Mouse (Mus musculus) megakaryocyte progenitor cell, adult 5-6 weeks (primary cell): ENCODE data around the gene Parp3. TPM values are rescaled to one million over a fixed set of nuclear protein-coding genes. Genes with fewer than 3 reads are reported as not detected.

ENCODE experiments used
- ATAC-seq: replicated peaks from 2 replicates; pipeline ENCODE4 v1.8.0; 2016; ENCODE audit warnings: mild to moderate bottlenecking, moderate TSS enrichment, inconsistent platforms; ENCODE audit not compliant: poor library complexity
- total RNA-seq, 2 experiments: library from RNA; stranded (forward) in 1 of 2; stranded (reverse) in 1 of 2; fragments of 157-497, 149-512 nt in 1 of 2; fragments of 200-1000 nt in 1 of 2; gene quantifications; 2 replicates each; pipeline versions ENCODE4 v1.2.3 to v1.2.4; 2015 to 2017

Parp3 gene
- total RNA-seq, 2 experiments from 2014 or later: 7.0 to 8.0 TPM

GRCm38 (mm10) chr9:106429221-106430014 is 47.3 kb downstream of the Parp3 start, which contains the start of gene Rpl29:
Gene Rpl29 (plus strand): TSS chr9:106429454.
- peak; percentile 86 for ATAC-seq

- peak; percentile 9 for ATAC-seq
These were observed 48.0 kb downstream of the Parp3 start for GRCm38 (mm10) chr9:106428719-106429220.

- peak; percentile 92 for ATAC-seq
These were observed 54.9 kb downstream of the Parp3 start for GRCm38 (mm10) chr9:106421865-106422160.

GRCm38 (mm10) chr9:106421033-106421864 is 55.5 kb downstream of the Parp3 start:
- no peak for ATAC-seq

GRCm38 (mm10) chr9:106420608-106421007 is 56.1 kb downstream of the Parp3 start:
- peak; percentile 22; the same call in 1 of the 2 replicates for ATAC-seq

Other genes with a start within 250 kb of the Parp3 start
- 559 and 576 TPM in 2 replicates for gene Alas1, start 228.3 kb downstream of the Parp3 start, total RNA-seq (2015)
- 961 and 988 TPM in 2 replicates for gene Alas1, start 228.3 kb downstream of the Parp3 start, total RNA-seq (2017)
- 38.9 and 50.1 TPM in 2 replicates for gene Poc1a, start 195.9 kb downstream of the Parp3 start, total RNA-seq (2015)
- 33.2 and 43.8 TPM in 2 replicates for gene Poc1a, start 195.9 kb downstream of the Parp3 start, total RNA-seq (2017)
- gene Dusp7, start 108.3 kb downstream of the Parp3 start, total RNA-seq (2015): 31.6 and 41.9 TPM in 2 replicates
- 10.8 and 15.0 TPM in 2 replicates for gene Dusp7, start 108.3 kb downstream of the Parp3 start, total RNA-seq (2017)
- gene Rpl29, start 47.5 kb downstream of the Parp3 start, total RNA-seq (2015): 3,403 and 3,618 TPM in 2 replicates
- 1,606 and 1,752 TPM in 2 replicates for gene Rpl29, start 47.5 kb downstream of the Parp3 start, total RNA-seq (2017)
- gene Acy1, start 38.6 kb downstream of the Parp3 start, total RNA-seq (2015): 13.7 TPM in 2 replicates
- gene Acy1, start 38.6 kb downstream of the Parp3 start, total RNA-seq (2017): 27.2 and 31.3 TPM in 2 replicates
- 15.8 and 19.1 TPM in 2 replicates for gene Abhd14b, start 29.5 kb downstream of the Parp3 start, total RNA-seq (2015)
- gene Abhd14b, start 29.5 kb downstream of the Parp3 start, total RNA-seq (2017): 8.4 and 11.7 TPM in 2 replicates
- gene Abhd14a, start 29.3 kb downstream of the Parp3 start, total RNA-seq (2015): 21.3 and 23.4 TPM in 2 replicates
- 27.3 and 30.2 TPM in 2 replicates for gene Abhd14a, start 29.3 kb downstream of the Parp3 start, total RNA-seq (2017)
- 0.91 and 1.7 TPM in 2 replicates for gene Pcbp4, start 23.7 kb downstream of the Parp3 start, total RNA-seq (2015)
- gene Pcbp4, start 23.7 kb downstream of the Parp3 start, total RNA-seq (2017): 0.96 and 2.7 TPM in 2 replicates
- not detected in 2 replicates for gene Gpr62, start 11.0 kb downstream of the Parp3 start, total RNA-seq (2015)
- not detected in 2 replicates for gene Gpr62, start 11.0 kb downstream of the Parp3 start, total RNA-seq (2017)
- gene Rrp9, start 986 bp downstream of the Parp3 start, total RNA-seq (2015): 18.9 and 21.3 TPM in 2 replicates
- gene Rrp9, start 986 bp downstream of the Parp3 start, total RNA-seq (2017): 45.2 and 50.1 TPM in 2 replicates
- gene Iqcf1, start 23.0 kb upstream of the Parp3 start, total RNA-seq (2015): not detected in 2 replicates
- not detected in 2 replicates for gene Iqcf1, start 23.0 kb upstream of the Parp3 start, total RNA-seq (2017)
- gene Iqcf5, start 37.6 kb upstream of the Parp3 start, total RNA-seq (2015): not detected in 2 replicates
- gene Iqcf5, start 37.6 kb upstream of the Parp3 start, total RNA-seq (2017): not detected in 2 replicates
- not detected in 2 replicates for gene Iqcf3, start 84.7 kb upstream of the Parp3 start, total RNA-seq (2015)
- not detected in 2 replicates for gene Iqcf3, start 84.7 kb upstream of the Parp3 start, total RNA-seq (2017)
- not detected in 2 replicates for gene Iqcf4, start 94.0 kb upstream of the Parp3 start, total RNA-seq (2015)
- gene Iqcf4, start 94.0 kb upstream of the Parp3 start, total RNA-seq (2017): not detected in 2 replicates
- not detected in 2 replicates for gene Iqcf6, start 149.6 kb upstream of the Parp3 start, total RNA-seq (2015)
- not detected in 2 replicates for gene Iqcf6, start 149.6 kb upstream of the Parp3 start, total RNA-seq (2017)
- gene Grm2, start 179.1 kb upstream of the Parp3 start, total RNA-seq (2015): not detected in 2 replicates
- not detected in 2 replicates for gene Grm2, start 179.1 kb upstream of the Parp3 start, total RNA-seq (2017)
- gene Tex264, start 209.0 kb upstream of the Parp3 start, total RNA-seq (2015): 12.1 and 14.8 TPM in 2 replicates
- gene Tex264, start 209.0 kb upstream of the Parp3 start, total RNA-seq (2017): 19.6 and 21.9 TPM in 2 replicates